Mouse (Mus musculus) inflammation-experienced regulatory T-cells, adult 6 months (primary cell): ENCODE measurements around the gene Pmfbp1. TPM values are rescaled to one million over a fixed set of nuclear protein-coding genes. Genes with fewer than 3 reads are reported as not detected.
A peak's percentile ranks its signal among the peaks of the same experiment; 100 is the strongest.

Source experiments
- ATAC-seq: one replicate; pipeline ENCODE4 v1.8.0; 2017
- polyA plus RNA-seq, 3 experiments: library from polyadenylated mRNA; unstranded; fragments of 100-300 nt; shearing (Covaris generic); gene quantifications; one replicate each; pipeline ENCODE4 v1.2.1; 2017

Gene Pmfbp1
- polyA plus RNA-seq, 3 experiments from 2014 or later = not detected

DNA sequence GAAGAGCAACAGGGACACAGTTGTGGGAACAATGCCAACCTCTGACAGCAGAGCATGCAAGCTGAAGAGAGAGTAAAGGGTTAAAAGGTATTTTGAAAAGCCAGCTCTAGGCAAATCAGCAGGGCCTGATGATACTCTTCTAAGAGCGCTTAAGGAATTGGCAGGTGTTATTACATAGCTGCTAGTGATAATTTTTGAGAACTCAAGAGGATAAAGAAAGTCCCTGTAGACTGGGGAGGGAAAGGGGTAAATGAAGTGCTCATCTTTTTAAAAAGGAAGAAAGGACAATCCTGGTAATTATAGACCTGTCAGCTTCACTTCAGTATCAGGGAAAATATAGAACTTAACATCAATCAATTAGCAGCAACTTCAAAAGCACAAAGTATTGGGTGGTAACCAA, 9.7 kb downstream of the Pmfbp1 start:
- no peak for ATAC-seq

DNA sequence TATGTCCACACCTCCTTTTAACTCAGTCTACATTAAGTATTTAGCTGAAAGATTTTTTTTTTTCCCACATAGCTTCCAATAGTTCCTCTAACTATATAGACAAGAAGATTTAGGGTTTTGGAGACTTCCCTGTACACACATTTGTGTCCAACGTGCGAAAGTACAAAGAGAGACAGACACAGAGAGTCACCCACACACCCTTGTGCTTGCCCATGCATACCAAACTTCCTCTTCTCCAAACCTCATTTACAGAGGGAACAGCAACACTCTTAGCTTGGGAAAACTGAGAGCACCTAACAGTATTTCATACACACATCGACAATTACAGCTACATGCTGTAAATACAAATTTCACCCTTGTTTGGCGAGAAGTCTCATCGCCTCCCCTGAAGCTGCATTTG, 11.7 kb downstream of the Pmfbp1 start:
- ATAC-seq = no peak

DNA sequence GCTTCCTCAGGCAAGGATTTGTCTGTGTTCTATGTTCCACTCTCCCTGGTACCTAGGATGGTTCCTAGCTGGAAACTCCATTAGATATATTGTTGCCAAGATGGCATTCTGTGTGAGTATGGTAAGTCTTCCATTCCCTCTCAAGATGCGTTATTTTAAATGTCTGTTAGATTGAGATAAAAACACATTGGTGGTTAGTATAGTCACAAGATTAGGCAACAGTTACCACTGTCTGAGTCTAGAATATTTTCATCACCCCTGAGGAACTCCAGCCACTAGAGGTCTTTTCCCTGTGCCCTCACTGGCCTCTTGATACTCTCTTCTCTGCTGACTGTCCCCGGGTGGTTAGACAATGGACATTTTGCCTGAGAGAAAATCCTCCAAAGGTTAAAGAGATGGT, 30.2 kb downstream of the Pmfbp1 start:
- no peak for ATAC-seq

DNA sequence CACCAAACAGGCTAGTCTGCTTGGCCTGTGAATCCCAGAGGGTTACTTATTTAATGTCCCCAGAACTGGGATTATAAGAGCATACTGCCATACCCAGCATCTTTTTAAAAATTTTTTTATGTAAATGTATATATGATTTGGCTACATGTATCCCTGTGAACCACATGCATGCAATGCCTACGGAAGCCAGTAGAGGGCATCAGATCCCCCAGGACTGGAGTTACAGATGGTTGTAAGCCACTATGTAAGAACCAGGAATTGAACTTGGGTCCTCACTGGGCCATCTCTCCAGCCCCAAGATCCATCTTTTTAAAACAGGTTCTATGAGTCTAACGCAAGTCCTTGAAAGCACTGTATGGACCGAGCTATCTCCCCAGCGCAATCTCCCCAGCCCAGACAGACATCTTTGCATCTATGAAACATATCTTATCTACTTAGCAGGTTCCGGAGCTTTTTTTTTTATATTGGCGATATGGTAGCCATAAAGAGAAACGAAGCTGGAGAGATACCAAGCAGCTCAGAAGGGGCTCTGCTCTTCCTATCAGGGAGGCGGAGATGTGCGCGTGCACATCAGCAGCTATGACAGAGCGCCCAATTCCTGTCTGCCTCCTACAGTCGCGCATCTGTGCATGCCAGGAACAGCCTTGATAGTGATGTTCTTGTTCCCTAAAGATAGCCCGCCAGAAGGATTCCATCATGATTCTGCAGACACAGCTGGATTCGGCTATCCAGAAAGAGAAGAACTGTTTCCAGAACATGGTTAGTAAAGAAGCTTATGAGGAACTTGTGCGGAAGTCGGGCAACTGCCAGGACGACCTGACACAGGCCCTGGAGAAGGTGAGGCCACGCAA, 41.5 kb downstream of the Pmfbp1 start:
- no peak for ATAC-seq

DNA sequence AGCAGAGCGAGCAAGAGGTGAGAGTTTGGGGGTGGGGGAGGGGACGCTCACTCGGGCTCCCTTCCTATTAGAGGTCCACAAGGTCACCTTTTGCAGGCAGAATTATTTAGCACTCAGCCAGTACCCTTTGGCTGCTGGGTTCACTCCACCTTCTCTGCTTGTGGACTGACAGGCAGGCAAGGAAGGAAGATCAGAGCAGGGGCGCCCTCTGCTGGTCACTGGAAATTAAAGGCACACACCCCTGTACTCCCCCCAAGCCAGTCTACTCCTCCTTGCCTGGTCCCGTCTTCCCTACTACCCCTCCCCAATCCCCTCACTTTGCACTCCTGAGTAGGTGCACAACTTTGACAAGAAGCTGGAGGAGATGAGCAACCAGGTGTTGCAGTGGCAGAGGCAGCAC, 42.9 kb downstream of the Pmfbp1 start:
- no peak for ATAC-seq

DNA sequence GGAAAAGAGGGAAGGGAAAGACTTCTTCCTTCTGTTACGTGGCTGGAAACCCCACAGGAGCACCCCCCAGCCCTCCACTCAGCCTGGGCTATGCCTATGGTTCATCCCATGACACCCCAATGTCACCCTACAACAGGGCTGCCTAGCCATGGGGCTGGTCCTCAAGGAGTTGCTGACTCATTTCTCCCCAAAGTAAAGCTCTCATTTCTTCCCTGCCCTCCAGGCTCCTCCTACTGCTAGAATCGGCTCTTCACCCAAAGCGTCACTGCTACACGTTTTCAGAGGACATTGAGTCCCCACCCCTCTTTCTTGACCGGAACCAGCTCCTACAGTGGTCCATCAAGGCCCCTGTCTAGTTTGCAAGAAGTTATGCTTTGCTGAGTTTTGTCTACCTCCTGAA, 48.3 kb downstream of the Pmfbp1 start:
- no peak for ATAC-seq

DNA sequence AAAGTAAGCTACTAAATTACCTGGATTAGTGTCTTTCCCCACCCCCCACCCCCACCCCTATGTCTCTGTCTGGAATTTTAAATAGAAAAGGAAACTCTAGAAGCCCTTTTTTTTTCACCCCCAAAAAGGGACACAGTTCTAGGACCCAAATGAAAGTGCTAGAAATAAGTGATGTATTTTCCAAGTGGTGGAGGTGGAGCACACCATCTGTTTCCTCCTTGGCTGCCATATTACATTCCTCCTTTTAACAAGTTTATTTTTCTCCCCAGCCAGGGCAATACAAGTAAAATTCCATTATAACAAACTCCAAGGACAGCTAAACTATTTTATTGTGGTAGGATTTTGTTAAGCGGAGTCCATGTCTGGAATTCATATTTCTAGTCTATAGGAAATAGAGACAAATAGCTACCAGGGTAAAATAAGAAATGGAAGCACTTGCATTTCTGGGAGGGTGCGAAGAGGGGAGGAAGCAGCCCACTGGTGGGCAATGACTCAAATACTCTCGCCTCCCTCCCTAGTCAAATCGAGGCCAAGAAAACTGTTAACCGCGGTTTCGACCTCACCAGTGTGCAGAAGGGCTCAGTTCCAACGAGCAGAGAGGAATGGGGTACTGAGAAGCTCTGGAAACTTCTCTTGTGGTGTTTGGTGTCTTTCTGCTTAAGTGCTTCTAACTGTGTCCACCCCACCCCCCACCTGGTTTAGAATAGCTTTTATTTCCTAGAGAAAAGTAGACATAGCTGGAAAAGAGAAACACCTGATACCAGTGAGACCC, 49.1 kb downstream of the Pmfbp1 start:
- no peak for ATAC-seq

DNA sequence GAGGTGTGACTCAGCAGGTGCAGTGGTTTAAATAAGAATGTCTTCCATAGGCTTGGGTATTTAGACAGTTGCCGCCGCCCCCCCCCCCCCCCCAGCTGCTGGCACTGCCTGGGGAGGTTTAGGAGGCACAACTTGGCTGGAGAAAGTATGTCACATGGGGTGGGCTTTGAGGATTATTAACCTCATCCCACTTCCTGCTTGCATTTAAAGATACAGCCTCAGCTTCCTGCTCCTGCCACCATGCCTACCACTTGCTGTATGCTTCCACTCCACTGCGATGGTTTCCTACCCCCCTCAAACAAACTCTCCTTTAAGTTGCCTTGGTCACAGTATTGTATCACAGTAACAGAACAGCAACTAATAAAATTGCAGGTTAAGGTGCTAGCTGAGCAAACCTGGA, 50.2 kb downstream of the Pmfbp1 start:
- ATAC-seq = no peak

DNA sequence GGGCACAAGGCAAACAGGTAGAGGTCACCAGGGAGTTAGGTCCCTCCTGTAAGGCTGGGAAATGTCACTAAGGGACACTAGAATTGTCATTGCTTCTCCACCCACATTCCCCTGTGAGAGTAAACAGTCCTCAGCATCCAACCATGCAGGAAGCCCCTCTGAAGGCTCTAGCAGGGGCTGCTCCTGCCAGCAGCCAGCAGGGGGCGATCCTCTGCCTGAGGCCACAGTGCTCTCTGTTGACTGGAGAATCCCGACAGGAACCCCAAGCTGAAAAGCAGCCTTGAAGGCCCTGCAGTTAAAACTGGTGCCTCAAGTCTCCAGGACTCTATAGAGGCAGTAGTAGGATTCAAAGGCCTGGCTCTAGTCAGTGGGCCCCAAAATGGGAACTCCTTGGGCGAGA, 57.8 kb downstream of the Pmfbp1 start:
- ATAC-seq = no peak

DNA sequence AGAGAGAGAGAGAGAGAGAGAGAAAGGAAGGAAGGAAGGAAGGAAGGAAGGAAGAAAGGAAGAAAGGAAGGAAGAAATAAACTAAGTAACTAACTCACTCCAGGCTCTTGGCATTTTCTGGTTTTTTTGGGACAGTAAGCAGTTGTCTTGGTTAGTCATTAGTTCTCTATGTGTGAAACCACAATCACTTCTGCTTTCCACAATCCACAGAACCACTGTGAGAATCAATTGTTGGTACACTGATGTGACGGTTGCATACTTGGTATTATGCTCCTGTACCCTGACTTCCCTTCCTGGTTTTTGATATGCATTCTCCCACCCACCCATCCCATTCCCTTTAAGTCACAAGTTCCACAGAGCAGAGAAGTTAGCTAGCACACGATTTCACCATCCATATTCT, 70.1 kb downstream of the Pmfbp1 start:
- ATAC-seq = no peak

DNA sequence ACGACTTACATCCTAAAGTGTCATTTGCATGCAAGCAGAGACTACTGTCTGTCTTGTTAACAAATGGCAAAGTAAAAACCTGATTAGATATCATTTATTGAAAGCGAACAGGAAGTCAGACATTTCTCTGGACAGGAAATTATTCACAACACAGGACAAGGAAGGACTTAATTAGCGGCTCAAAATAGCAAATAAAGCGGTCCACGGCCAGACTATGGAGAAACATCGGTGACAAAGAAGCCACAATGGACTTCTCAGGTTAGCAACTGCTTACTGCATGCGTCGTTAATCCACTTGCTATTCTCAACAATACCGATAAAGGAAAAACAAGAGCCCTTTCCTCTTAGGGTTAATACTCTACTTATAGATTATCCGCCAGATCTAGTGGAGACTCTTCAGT, 70.9 kb downstream of the Pmfbp1 start:
- ATAC-seq = no peak

DNA sequence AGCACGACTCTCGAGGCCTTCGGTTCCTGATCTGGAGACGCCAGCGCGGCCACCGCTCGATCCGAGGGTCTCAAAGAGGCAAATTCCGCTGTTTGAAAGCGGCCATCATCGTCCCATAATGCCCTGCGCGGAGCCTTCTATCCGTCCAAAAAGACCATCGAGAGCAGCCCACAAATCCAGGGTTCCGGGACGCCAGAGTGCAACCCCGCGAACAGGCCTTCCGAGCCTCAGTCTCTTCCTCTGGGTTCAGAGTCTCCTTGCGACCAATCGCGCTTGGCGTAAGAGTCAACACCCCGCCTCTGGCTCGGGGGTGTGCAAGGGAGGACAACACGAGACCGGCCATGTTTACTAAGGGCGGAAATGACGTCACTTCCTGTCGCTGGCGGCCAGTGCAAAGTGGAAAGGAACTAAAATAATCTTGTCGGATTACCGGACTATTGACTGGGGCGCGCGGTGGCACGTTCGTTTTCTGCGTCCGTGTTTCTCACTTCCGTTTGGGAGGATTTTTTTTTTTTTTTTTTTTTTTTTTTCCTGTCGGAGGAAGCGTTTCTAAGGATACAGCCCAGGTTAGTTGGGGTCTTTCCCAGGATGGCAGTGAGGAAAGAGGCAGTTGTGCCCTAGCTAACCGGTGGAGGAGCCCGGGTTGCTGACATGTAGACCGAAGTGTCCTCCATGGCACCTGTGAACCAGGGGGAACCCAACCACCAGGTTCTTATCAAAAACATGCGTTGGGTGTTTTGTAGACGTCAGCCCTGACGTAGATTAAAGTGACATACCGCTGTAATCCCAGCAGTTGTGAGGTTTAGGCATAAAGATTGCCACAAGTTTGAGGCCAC, 71.9 kb downstream of the Pmfbp1 start, which contains the start of the genes Dhx38 and Txnl4b:
Gene Dhx38, minus strand, starts transcription at position 364 of the 836 bp plus-strand sequence.
Gene Txnl4b, plus strand, starts transcription at position 395 of the 836 bp plus-strand sequence.
- peak; percentile 98 for ATAC-seq

DNA sequence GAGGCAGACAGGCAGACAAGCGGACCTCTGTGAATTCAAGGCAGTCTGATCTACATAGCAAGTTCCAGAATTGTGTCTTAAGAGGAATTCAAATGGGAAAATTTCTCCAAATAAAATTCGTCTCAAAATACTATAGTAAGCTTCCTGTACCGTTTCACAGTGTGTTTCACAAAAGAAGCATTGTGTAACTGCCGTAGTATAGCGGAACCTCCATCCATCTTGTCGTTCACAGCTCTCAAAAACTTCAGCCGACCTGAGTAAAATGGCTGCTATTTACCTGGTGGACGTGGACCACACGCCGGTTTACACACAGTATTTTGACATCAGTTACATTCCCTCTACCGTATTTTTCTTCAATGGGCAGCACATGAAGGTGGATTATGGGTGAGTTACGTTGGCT, 77.3 kb downstream of the Pmfbp1 start:
- ATAC-seq = no peak

DNA sequence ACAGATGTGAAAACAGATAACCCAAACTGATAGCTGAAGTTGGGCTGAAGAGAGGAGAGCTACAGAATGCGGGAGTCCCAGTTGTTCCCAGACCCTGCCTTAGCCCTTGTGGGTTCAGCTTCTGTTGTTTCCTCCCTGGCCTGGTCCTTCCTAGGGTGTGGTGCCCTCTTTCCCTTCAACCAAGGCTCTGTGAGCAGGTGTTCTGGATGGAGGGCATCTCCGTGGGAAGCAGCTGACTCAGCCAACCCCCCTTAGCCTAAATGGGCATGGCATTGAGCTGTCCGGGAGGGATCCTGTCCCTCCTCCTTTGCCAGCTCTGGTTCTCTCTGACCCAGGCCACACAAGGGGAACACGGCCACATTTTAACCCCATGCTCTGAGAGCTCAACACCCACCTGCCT, 82.5 kb downstream of the Pmfbp1 start:
- ATAC-seq = no peak

DNA sequence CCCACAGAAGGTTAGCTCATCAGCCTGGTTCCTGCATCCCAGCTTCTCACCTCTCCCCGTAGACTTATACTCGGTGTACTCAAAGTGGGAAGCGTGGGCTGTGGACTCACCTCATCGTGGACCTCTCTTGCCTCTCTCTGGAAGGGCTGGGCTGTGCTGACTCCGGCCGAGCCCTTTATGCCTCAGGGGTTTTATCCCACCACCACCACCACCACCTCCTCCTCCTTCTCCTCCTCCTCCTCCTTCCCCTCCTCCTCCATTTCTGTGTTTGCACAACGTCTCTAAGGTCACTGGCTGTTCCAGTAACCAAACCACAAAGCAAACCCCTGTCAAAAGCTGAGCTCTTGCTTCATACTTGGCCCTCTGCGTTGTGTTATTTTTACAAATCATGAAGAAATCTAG, 85.1 kb downstream of the Pmfbp1 start, which contains the start of gene Hp:
Gene Hp, minus strand, starts transcription at position 273 of the 402 bp plus-strand sequence.
- no peak for ATAC-seq

DNA sequence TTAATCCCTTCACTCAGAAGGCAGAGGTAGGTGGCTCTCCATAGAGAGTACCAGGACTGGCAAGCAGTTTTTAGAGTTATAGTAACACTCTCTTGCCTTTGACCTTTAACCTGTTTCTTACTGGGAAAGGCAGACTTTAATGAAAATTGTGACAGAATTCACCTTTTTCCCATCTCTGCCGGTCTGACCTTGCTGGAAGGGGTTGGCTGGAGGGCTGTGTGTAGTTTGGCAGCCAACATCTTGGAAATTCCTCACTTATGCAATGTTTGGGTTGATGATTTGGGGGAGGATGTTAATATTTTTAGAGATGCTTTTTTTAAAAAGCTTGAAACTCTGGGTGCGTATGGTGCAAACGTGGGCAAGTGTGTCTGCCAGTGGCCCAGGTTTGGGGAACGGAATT, 90.5 kb downstream of the Pmfbp1 start:
- no peak for ATAC-seq

DNA sequence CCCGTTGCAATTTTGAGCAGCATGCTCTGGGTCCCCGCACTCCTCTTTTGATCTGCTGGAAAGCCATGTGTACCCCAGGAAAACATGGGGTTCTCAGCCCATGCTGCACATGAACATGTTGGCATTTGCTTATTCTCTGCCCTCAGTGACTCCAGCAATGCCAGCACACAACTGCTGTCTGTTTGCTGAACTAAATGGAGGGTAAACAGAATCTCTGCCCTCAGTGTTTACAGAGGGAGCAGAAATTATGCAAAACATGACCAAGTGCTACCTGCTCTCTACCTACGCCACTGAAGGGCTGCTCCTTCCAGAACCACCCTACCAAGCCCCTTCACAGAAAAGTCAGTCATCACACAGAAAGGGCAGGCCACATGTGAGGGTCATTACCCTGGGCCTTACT, 91.0 kb downstream of the Pmfbp1 start:
- no peak for ATAC-seq

DNA sequence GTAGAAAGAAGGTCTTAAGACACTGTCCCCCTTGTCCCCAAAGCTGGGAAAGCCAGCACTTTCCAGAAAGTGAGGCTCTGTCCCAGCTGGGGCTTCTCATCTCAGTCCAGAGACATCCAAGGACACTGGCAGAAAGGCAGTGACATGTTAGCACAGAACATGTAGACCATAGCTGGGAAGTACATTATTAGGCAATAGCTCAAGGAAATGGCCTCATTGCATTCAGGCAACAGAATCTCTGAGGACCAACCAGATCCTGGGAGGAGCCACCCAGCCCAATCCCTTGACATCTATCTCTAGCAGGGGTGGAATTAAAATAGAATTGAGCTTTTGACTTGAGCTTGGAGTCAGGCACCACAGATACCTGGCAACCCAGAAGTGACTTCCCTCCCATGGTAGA, 91.8 kb downstream of the Pmfbp1 start:
- ATAC-seq = no peak

DNA sequence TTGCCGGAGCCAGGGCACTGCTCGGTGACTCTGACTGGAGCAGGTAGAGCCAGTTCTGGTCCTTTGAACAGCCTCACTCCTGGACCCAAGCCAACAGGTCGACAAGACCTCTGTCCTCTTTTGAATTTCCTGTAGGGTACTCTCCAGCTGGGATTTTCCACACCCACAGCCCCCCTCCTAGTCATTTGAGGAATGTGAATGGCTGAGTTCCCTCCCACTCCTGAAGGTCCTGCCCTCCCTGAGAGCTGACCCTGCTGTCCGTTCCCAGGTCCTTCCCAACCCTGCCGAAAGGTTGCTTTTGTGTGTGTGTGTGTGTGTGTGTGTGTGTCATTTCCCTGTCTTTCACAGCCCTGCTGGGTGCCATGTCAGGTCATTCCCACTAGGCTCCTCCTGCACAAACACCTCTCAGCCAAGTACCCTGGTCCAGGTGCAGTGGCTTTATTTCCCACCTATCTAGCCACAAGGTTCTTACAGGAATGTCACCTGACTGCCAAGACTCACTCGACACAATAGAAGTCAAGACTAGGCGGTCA, 93.2 kb downstream of the Pmfbp1 start:
- ATAC-seq = no peak

DNA sequence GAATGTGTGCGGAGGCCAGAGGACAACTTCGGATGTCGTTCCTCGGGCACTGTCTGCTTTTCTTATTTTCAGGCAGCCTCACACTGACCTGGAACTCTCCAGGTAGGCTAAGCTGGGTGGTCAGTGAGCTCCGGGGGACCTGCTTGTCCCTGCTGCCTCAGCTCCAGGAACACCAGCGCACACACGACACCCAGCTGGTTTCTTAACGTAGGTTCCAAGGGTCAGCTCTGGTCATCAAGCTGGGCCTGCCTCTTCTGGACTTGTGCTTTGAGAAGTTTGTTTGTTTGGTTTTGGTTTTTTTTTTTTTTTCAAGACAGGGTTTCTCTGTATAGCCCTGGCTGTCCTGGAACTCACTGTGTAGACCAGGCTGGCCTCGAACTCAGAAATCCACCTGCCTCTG, 97.1 kb downstream of the Pmfbp1 start:
- no peak for ATAC-seq

DNA sequence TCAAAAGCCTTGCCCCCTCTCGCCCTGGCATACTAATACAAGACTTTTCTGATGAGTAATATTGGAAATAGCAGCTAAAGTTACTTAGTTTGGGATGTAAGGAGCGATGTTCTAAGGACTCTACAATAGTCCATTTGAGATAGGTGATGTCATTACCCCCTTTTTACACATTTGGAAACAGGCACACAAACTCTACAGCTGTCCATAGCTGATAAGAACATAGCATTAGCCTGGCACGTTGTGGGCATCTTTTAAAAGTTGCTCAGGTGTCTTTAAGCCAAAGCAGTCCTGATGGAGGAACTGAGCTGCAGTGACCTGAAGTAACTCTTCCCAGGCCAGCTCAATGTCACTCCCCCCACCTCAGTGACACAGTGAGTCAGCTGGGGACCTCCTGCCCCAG, 97.5 kb downstream of the Pmfbp1 start:
- ATAC-seq = no peak

DNA sequence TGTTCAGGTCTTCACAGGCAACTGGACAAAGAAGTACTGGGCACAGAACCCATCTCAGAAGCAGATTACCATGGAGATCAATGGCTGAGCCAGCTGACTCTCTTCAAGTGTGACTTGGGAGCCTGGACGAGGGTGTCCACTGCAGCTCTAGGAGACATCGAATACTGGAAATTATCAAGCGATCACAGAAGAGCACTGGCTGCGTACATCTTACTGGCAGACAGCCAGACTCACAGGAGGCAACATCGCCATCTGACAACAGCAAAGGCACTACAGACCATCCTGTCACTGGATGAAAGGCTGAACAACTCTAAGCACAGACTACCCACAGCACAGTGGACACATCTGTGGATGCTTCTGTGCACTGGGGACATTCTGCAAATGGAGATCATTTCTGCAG, 98.3 kb downstream of the Pmfbp1 start:
- ATAC-seq = no peak
